Mouse (Mus musculus): Measurements from ENCODE around the gene Pola1. TPM values are rescaled to one million over a fixed set of nuclear protein-coding genes. Genes with fewer than 3 reads are reported as not detected.
A peak's percentile ranks its signal among the peaks of the same experiment; 100 is the strongest.

Pola1 gene
- total RNA-seq, 1 experiment from 2014 or later: 14.3 TPM

- no peak for DNase-seq
Measured at GRCm38 (mm10) chrX:93288339-93288738, 343.6 kb downstream of the Pola1 start.

DNA sequence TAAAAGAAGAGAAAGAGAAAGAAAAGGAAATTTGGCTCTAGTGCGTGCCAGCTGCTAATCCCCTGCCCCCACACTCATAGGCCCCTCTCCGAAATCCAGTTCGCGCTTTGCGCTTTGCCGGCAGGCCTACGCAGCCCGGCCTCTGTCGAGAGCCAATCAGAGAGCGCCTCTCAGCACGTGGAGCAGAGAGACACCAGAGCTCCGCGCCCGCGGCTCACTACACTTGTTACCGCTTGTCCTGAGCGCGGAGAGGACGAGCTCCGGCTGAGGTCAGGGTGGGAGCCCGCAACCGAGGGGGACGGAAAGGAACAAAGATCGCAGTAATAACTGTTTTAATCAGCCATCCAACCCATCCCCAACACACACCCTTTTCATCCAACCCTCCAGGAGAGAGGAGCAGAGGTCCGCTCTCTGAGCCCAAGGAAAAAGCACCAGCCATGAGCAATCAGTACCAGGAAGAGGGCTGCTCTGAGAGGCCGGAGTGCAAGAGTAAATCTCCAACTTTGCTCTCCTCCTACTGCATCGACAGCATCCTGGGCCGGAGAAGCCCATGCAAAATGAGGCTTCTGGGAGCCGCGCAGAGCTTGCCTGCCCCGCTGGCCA lies 345.6 kb downstream of the Pola1 start, which contains the start of gene Arx:
Gene Arx (plus strand): TSS at position 155 of the 603 bp plus-strand sequence.
- DNase-seq: peak; percentile 44

GRCm38 (mm10) chrX:93285091-93285490 lies 346.9 kb downstream of the Pola1 start:
- no peak for DNase-seq

GRCm38 (mm10) chrX:93281756-93282155 lies 350.2 kb downstream of the Pola1 start:
- no peak for DNase-seq

- DNase-seq: peak; percentile 69
Measured at GRCm38 (mm10) chrX:93281028-93281723, 350.8 kb downstream of the Pola1 start.

GRCm38 (mm10) chrX:93279940-93280339 lies 352.0 kb downstream of the Pola1 start:
- no peak for DNase-seq

DNA sequence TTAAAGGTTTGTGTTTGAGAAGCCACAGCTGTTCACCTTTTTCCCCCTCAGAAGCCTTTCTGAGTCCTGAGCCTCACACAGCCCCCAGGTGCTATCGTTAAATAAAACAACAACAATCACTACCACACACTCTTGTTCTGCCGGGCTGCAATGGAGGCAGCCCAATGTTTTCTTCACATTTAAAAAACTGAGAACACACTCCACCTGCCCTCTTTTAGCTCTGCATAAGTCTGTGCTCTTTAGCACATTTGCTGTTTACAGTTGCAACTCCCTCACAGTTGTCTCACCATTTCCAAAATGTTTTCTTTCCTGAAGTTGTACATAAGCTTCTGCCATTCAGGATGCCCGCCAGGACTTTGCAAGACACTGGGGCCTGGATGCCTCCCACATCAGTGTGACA lies 356.3 kb downstream of the Pola1 start:
- no peak for DNase-seq

Other genes with a start within 250 kb of the Pola1 start
- 0.67 and 1.3 TPM in 2 replicates for gene Pcyt1b, start 22.7 kb upstream of the Pola1 start, total RNA-seq (2021)
- 13.6 and 14.6 TPM in 2 replicates for gene Pdk3, start 200.0 kb upstream of the Pola1 start, total RNA-seq (2021)

Measured in adrenal gland, postnatal 25 days (tissue).